Mouse (Mus musculus): ENCODE measurements around the gene Fxr2. TPM values are rescaled to one million over a fixed set of nuclear protein-coding genes. Genes with fewer than 3 reads are reported as not detected.
"Not testable (repeated sequence)": the region's sequence is repeated elsewhere in the genome, so short reads cannot be mapped to it uniquely, and the experiment has no call there.

The Fxr2 gene
- polyA plus RNA-seq, 1 experiment, result 29.2 TPM

DNA sequence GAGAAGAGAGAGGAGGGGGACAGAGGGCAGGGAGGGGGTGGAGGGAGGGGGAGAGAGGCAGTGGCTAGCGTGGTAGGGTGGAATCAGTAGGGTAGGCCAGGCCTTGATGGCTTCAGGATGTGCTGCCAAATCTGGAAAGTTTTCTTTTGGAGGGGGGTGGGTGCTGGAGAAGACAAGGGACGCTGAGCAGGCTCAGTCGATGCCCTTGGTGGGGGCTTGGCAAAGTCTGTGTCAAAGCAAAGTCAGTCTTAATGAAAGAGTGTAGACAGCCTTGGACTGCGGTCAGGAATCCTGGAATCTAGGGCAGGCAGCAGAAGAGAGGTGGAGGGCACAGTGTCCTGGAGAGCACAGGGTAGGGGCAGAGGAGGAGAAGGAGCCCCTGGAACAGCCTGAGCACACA is 21.9 kb upstream of the Fxr2 start:
- WGBS, result 60% methylated on average over 4 of the region's 4 CpGs
- Histone ChIP-seq H3K27me3 (ENCODE audit: control insufficient read depth, insufficient read depth, low read length) (no peaks in the 10 kb centered on the region; the same call in 1 of the 2 replicates), H3K4me3 (ENCODE audit: low read depth, low read length) (no peak overlapping the region), H3K36me3 (ENCODE audit: control insufficient read depth, insufficient read depth, low read length) (no peaks in the 10 kb centered on the region), H3K27ac (ENCODE audit: insufficient read depth, low read depth, low read length) (no peak overlapping the region), H3K4me1 (ENCODE audit: control insufficient read depth, insufficient read depth, insufficient read length, low read length) (peaks cover 5% of the 10 kb centered on the region; the same call in 1 of the 2 replicates)
- TF ChIP-seq CTCF (IDR thresholded peaks at IDR 0.05; ENCODE audit: extremely low read depth, insufficient read length, insufficient replicate concordance, low read depth, low read length), result no peak
- no peak for TF ChIP-seq POLR2A (IDR thresholded peaks at IDR 0.05; ENCODE audit: low read depth, low read length)

DNA sequence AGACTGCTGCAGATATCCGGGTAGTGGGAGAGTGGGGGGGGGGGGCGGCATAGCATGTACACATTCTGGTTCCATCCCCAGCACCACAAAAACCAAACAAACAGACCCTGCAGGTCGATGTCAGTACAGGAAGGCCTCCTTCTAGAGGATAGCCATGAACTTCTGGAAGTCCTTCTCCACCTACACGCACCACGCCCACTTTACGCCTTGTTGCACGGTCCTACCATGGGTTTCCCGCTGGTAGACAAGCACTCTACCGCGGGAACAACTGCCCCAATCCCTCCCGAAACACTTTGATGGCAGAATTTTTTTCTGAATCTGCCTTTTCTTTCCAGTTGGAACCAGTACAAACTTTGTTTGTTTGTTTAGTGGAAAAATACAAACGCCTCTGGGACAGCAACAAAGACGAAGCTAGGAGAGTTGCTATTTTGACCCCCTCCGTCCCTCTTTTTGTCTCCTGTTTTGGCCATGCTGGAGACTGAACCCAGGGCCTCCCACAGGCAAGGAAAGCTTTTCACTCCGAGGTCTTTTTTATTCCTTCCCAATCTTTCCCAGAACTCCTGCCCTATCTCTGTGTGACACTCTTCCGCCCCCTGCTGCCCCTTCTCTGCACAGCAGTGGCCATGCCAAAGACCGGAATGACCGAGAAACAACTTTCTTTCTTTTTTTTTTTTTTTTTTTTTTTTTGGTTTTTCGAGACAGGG is 19.1 kb upstream of the Fxr2 start:
- H3K4me3 ChIP-seq (ENCODE audit: low read depth, low read length), result peak overlapping the region; percentile 22
- WGBS, result 6% methylated on average over 19 of the region's 19 CpGs
- no peak overlapping the region for H3K27ac ChIP-seq (ENCODE audit: insufficient read depth, low read depth, low read length)
- no peak for TF ChIP-seq POLR2A (IDR thresholded peaks at IDR 0.05; ENCODE audit: low read depth, low read length)
- peak; percentile 84 for TF ChIP-seq CTCF (IDR thresholded peaks at IDR 0.05; ENCODE audit: extremely low read depth, insufficient read length, insufficient replicate concordance, low read depth, low read length)
- H3K27me3 ChIP-seq (ENCODE audit: control insufficient read depth, insufficient read depth, low read length), result no peaks in the 10 kb centered on the region
- H3K4me1 ChIP-seq (ENCODE audit: control insufficient read depth, insufficient read depth, insufficient read length, low read length), result no peaks in the 10 kb centered on the region
- no peaks in the 10 kb centered on the region for H3K36me3 ChIP-seq (ENCODE audit: control insufficient read depth, insufficient read depth, low read length)

DNA sequence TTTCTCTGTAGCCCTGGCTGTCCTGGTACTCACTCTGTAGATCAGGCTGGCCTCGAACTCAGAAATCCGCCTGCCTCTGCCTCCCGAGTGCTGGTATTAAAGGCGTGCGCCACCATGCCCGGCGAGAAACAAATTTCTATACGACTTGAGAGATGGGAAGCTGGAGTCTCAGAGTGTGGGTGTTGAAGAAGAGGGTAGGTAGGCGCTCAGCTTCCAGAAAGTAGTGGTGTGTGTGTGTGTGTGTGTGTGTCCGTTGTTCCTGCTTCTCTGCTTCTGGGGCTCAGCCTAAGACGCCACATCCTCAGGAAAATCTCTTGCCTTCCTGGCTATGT is 18.6 kb upstream of the Fxr2 start:
- H3K36me3 ChIP-seq (ENCODE audit: control insufficient read depth, insufficient read depth, low read length); H3K4me3 ChIP-seq (ENCODE audit: low read depth, low read length); H3K27me3 ChIP-seq (ENCODE audit: control insufficient read depth, insufficient read depth, low read length); H3K4me1 ChIP-seq (ENCODE audit: control insufficient read depth, insufficient read depth, insufficient read length, low read length); H3K27ac ChIP-seq (ENCODE audit: insufficient read depth, low read depth, low read length): not testable (repeated sequence)
- WGBS, result 45% methylated on average over 11 of the region's 11 CpGs

DNA sequence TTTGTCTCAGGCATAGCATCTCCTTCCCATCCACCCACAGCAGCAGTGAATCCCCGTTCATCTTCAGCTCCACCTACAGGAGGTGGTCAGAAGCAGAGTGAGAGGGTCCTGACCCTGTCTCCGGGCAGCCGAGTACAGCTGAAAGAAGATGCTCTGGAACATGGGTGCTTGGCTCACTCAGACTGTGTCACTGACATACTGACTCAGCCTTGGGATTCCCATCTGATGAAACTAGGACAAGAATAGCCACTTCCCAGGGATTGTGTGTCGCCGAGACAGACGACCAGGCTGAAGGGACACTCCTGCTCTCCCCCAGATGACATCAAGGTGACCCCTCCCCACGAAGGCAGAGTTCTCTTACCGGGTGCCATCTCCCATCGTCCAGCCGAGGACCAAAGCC is 16.0 kb upstream of the Fxr2 start:
- Histone ChIP-seq H3K4me1 (ENCODE audit: control insufficient read depth, insufficient read depth, insufficient read length, low read length) (peaks cover 10% of the 10 kb centered on the region; the same call in 1 of the 2 replicates), H3K27me3 (ENCODE audit: control insufficient read depth, insufficient read depth, low read length) (no peaks in the 10 kb centered on the region), H3K36me3 (ENCODE audit: control insufficient read depth, insufficient read depth, low read length) (no peaks in the 10 kb centered on the region), H3K27ac (ENCODE audit: insufficient read depth, low read depth, low read length) (no peak overlapping the region), H3K4me3 (ENCODE audit: low read depth, low read length) (no peak overlapping the region)
- TF ChIP-seq CTCF (IDR thresholded peaks at IDR 0.05; ENCODE audit: extremely low read depth, insufficient read length, insufficient replicate concordance, low read depth, low read length) (no peak), POLR2A (IDR thresholded peaks at IDR 0.05; ENCODE audit: low read depth, low read length) (no peak)
- 51% methylated on average over 10 of the region's 10 CpGs for WGBS

DNA sequence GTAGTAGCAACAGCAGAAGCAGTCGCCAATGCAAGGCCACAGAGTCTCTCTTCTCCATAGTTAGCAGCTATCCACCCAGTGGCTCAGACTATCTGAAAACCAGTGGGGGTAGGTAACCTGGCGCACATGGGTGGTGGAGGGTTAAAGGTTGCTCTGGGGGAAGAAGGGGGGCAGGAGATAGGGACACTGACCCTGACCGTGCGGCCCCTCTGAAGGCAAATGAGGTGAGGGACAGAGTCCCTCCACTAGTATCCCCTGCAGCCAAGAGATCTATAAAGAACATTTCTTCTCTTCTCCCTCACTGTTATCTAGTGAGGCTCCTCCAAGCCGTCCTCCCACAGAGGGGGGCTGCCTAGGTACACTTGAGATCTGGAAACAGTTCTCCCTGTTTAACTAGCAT is 15.0 kb upstream of the Fxr2 start, which contains the start of gene Shbg:
Shbg (minus strand) TSS at position 101 of the 400 bp plus-strand sequence.
- Histone ChIP-seq H3K27me3 (ENCODE audit: control insufficient read depth, insufficient read depth, low read length) (no peaks in the 10 kb centered on the region), H3K36me3 (ENCODE audit: control insufficient read depth, insufficient read depth, low read length) (no peaks in the 10 kb centered on the region), H3K4me1 (ENCODE audit: control insufficient read depth, insufficient read depth, insufficient read length, low read length) (peaks cover 12% of the 10 kb centered on the region; the same call in 1 of the 2 replicates), H3K4me3 (ENCODE audit: low read depth, low read length) (no peak within 1 kb of the TSS), H3K27ac (ENCODE audit: insufficient read depth, low read depth, low read length) (no peak within 1 kb of the TSS)
- TF ChIP-seq POLR2A (IDR thresholded peaks at IDR 0.05; ENCODE audit: low read depth, low read length), result no peak
- no peak for TF ChIP-seq CTCF (IDR thresholded peaks at IDR 0.05; ENCODE audit: extremely low read depth, insufficient read length, insufficient replicate concordance, low read depth, low read length)
- 55% methylated on average over 5 of the region's 5 CpGs for WGBS

DNA sequence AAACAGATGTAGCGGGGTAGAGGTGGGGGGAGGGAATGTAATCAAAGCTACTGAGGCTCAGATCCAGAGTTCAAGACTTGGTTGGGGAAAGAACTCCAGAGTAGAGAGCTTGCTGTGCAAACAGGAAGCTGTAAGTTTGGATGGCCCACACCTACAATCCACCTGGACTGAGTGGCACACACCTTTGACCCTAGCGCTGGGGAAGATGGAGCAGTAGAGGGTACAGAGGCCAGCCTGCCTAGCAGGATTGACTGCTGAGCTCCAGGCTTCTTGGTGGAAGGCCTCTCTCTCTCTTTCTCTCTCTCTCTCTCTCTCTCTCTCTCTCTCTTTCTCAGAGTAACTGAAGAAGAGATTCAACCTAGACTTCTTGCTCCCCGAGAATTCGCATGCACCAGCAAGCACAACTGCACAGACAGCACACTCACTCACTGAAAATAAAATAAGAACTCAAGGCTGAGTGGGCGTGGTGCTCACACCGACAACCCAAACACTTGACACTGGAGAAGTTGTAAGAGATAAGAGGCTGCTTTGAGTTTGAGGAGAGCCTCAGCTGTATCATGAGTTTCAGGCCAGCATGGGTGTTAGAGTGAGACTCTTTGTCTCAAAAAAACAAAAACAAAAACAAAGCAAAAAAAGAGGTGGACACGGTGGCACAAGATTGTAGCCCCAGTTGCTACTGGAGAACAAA is 12.3 kb upstream of the Fxr2 start:
- Histone ChIP-seq H3K4me3 (ENCODE audit: low read depth, low read length) (no peak overlapping the region), H3K27ac (ENCODE audit: insufficient read depth, low read depth, low read length) (peak overlapping the region; percentile 42), H3K27me3 (ENCODE audit: control insufficient read depth, insufficient read depth, low read length) (no peaks in the 10 kb centered on the region), H3K4me1 (ENCODE audit: control insufficient read depth, insufficient read depth, insufficient read length, low read length) (peaks cover 12% of the 10 kb centered on the region), H3K36me3 (ENCODE audit: control insufficient read depth, insufficient read depth, low read length) (no peaks in the 10 kb centered on the region)
- 39% methylated on average over 7 of the region's 7 CpGs for WGBS
- TF ChIP-seq CTCF (IDR thresholded peaks at IDR 0.05; ENCODE audit: extremely low read depth, insufficient read length, insufficient replicate concordance, low read depth, low read length) (no peak), POLR2A (IDR thresholded peaks at IDR 0.05; ENCODE audit: low read depth, low read length) (no peak)

DNA sequence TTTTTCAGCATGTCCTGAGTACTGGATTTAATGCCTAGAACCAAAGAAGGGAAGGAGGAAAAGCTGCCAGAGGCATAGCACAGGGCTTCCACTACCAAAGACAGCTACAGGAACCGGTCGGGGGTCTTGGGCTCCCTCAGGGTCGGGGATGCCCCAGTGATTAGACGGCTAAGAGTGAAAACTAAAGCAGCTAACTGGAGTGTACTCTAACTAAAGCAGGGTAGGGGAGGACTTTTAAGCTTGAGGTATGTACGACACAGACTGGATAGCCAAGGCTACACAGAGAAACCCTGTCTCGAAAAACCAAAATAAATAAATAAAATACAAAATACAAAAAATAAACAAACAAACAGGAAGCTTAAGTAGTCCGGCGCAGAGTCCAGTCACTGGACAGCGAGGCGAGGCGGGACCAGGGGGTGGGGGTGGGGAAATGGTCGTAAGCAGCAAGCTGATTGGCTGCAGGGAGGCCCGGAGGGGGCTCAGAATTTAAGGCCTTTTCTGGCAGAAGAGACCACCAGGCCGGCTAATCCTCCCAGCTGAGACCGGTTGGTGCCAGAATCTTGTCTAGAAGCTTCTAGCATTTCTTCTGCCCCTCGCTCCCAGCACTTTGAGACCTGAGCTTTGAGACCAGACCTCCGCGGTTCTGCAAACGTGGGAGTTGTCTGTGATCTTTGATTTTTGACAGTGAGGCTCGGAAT is 11.1 kb upstream of the Fxr2 start, which contains the start of gene Sat2:
Sat2 (plus strand) TSS at position 454 of the 698 bp plus-strand sequence.
- Histone ChIP-seq H3K27me3 (ENCODE audit: control insufficient read depth, insufficient read depth, low read length) (no peaks in the 10 kb centered on the region), H3K4me3 (ENCODE audit: low read depth, low read length) (peak within 1 kb of the TSS; percentile 67), H3K27ac (ENCODE audit: insufficient read depth, low read depth, low read length) (peak within 1 kb of the TSS; percentile 42), H3K4me1 (ENCODE audit: control insufficient read depth, insufficient read depth, insufficient read length, low read length) (peaks cover 12% of the 10 kb centered on the region), H3K36me3 (ENCODE audit: control insufficient read depth, insufficient read depth, low read length) (no peaks in the 10 kb centered on the region)
- TF ChIP-seq CTCF (IDR thresholded peaks at IDR 0.05; ENCODE audit: extremely low read depth, insufficient read length, insufficient replicate concordance, low read depth, low read length), result no peak
- TF ChIP-seq POLR2A (IDR thresholded peaks at IDR 0.05; ENCODE audit: low read depth, low read length), result no peak
- 17% methylated on average over 20 of the region's 20 CpGs for WGBS

All from small intestine, adult 2 months (tissue).